Mouse (Mus musculus) adrenal gland, postnatal 10 days (tissue): Measurements from ENCODE around the gene Sucnr1. TPM values are rescaled to one million over a fixed set of nuclear protein-coding genes. Genes with fewer than 3 reads are reported as not detected.

ENCODE experiments used
- DNase-seq: peaks from one replicate; pipeline ENCODE4 v3.0.0; 2021; ENCODE audit warnings: mixed read lengths
- total RNA-seq, 2 experiments: library from RNA; stranded (reverse); gene quantifications; 2 replicates each; pipeline ENCODE4 v1.2.3; 2021

Gene Sucnr1
- total RNA-seq, 2 experiments from 2014 or later, result 1.6 to 2.3 TPM

- DNase-seq, result peak; percentile 18
Observed at GRCm38 (mm10) chr3:60111889-60112646, 30.4 kb downstream of the Sucnr1 start.

GRCm38 (mm10) chr3:60114571-60114970 is 32.9 kb downstream of the Sucnr1 start:
- DNase-seq, result no peak

GRCm38 (mm10) chr3:60121449-60121848 is 39.8 kb downstream of the Sucnr1 start:
- DNase-seq, result no peak

GRCm38 (mm10) chr3:60123859-60124794 is 42.5 kb downstream of the Sucnr1 start:
- DNase-seq, result no peak

- DNase-seq, result no peak
Observed at GRCm38 (mm10) chr3:60126564-60126963, 44.9 kb downstream of the Sucnr1 start.

- no peak for DNase-seq
Observed at GRCm38 (mm10) chr3:60128282-60128681, 46.6 kb downstream of the Sucnr1 start.

- DNase-seq, result no peak
Observed at GRCm38 (mm10) chr3:60135801-60136200, 54.1 kb downstream of the Sucnr1 start.

Other genes with a start within 250 kb of the Sucnr1 start
- gene Gm8298, start 220.8 kb upstream of the Sucnr1 start, total RNA-seq, result not detected
- gene C130079G13Rik, start 156.7 kb upstream of the Sucnr1 start, total RNA-seq, result not detected
- not detected for gene Aadacl2, start 75.1 kb upstream of the Sucnr1 start, total RNA-seq
- gene Aadac, start 56.2 kb upstream of the Sucnr1 start, total RNA-seq, result 10 to 100 TPM; 29.5 to 65.2 TPM